Mouse (Mus musculus) liver, adult (tissue): ENCODE results near the gene Cux2.

Experiments used
- GATA4 ChIP-seq: IDR thresholded peaks from 2 replicates; pipeline ENCODE4 v1.6.1; 2014; ENCODE audit warnings: mild to moderate bottlenecking, low read length; ENCODE audit not compliant: insufficient replicate concordance

Cux2 gene

GRCm38 (mm10) chr5:122050017-122050831 is at the start of gene Cux2:
TSS of gene Cux2 (minus strand) at chr5:122050102.
- no peak for TF ChIP-seq GATA4

GRCm38 (mm10) chr5:122094439-122094838 is 44.5 kb upstream of the Cux2 start:
- no peak for TF ChIP-seq GATA4

- TF ChIP-seq GATA4 = no peak
Observed at GRCm38 (mm10) chr5:122093734-122094133, 43.8 kb upstream of the Cux2 start.

DNA sequence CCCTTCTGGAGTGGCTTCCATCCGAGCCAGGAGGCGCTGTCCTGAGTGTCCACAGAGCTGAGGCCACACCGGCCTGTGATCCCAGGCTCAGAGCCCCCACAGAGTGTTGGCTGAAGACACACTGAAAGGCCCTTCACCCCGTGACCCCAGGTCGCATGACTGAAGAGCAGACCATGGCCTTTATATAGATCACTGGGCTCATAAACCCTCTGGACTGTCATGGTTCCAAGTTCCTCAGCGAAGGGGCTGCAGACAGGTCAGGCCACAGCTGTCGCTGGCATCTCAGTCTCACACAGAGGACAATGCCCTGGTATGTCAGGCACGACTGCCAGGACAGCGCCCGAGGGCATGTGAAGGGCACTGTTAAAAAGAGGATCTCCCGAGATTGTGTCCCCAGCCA is 42.9 kb upstream of the Cux2 start:
- no peak for TF ChIP-seq GATA4

DNA sequence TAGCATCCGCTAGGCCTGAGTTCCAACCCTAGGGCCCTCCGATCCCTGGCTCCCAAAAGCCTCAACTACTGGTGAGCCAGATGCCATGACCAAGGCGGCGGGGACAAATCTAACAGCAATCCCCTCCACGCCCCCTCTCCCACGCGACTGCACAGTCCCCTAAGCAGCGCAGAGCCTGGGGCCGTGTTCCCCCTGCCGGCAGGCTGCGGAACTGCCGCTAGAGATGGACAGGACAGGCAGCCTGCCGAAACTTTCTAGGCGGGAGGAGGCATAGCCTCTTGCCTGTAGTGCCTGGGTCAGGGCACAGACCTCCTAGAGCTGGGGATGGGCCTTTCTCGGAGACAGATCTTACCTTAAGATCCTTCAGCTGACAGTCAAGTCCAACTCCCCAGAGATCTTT is 41.2 kb upstream of the Cux2 start:
- TF ChIP-seq GATA4 = no peak

- no peak for TF ChIP-seq GATA4
Observed at GRCm38 (mm10) chr5:122089664-122090063, 39.8 kb upstream of the Cux2 start.

- TF ChIP-seq GATA4 = no peak
Observed at GRCm38 (mm10) chr5:122088917-122089316, 39.0 kb upstream of the Cux2 start.

GRCm38 (mm10) chr5:122086121-122086520 is 36.2 kb upstream of the Cux2 start:
- TF ChIP-seq GATA4 = no peak

- no peak for TF ChIP-seq GATA4
Observed at GRCm38 (mm10) chr5:122085291-122085690, 35.4 kb upstream of the Cux2 start.

- TF ChIP-seq GATA4 = no peak
Observed at GRCm38 (mm10) chr5:122084470-122084869, 34.6 kb upstream of the Cux2 start.

- TF ChIP-seq GATA4 = no peak
Observed at GRCm38 (mm10) chr5:122083282-122083681, 33.4 kb upstream of the Cux2 start.

GRCm38 (mm10) chr5:122081471-122081870 is 31.6 kb upstream of the Cux2 start:
- no peak for TF ChIP-seq GATA4

- no peak for TF ChIP-seq GATA4
Observed at GRCm38 (mm10) chr5:122080930-122081329, 31.0 kb upstream of the Cux2 start.

DNA sequence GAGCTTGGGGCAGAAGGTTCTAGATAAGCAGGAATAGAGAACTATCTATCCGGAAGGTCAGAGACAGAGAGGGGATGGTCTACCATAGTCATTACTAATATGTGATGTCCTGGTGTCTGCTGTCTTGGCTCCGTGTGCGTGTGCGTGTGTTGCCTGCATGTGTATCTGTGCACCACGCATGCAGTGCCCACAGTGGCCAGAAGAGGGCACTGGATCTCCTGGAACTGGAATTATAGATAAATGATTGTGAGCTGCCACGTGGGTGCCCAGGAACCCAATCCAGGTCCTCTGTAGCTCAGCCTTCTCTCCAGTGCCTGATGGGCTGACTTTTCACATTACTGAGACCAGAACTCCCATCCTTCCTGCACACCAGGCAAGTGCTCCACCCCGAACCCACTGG is 29.9 kb upstream of the Cux2 start:
- TF ChIP-seq GATA4 = no peak

DNA sequence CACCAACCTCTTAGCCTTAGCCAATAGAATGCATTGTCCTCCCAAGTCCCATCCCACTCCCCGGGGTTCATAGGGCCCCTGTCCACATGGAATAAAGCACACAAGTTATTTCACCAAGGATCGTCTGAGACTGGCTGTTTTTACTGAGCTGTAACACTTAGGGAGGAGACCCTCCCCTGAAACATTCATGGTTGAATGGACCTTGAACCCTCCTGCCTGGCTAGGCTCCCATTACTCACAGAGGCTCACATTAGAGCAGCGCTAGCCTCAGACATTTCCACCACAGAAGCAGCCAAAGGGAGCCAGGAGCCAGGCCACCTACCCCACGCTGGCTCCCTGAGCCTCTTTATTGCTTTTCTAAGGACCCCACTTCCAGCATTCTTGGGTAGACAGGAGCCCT is 27.3 kb upstream of the Cux2 start:
- TF ChIP-seq GATA4 = no peak

DNA sequence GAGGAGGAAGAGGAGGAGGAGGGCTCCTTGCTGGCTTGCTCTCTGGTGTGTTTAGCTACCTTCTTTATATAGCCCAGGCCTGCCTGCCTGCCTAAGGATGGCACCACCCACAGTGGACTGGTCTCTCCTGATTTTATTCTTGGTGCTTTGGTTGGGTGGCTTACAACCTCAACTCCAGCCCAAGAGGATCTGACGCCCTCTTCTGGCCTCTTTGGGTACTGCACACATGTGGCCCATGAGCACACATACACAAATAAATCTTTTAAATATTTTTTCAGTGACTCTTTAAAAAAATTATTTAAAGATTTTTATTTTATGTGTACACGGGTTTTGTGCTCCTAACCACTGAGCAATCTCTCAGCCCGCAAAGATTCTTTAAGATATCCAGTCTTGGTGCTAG is 25.8 kb upstream of the Cux2 start:
- no peak for TF ChIP-seq GATA4

- no peak for TF ChIP-seq GATA4
Observed at GRCm38 (mm10) chr5:122071997-122072396, 22.1 kb upstream of the Cux2 start.
